Mouse (Mus musculus): Measurements from ENCODE around the gene Tescl. TPM values are rescaled to one million over a fixed set of nuclear protein-coding genes. Genes with fewer than 3 reads are reported as not detected.

Gene Tescl
- 0.14 TPM in 1 of 2 replicates, not detected in the other for polyA plus RNA-seq (2015; fragmentation: Nextera tagmentation; extraction: Ambion mirVana)

DNA sequence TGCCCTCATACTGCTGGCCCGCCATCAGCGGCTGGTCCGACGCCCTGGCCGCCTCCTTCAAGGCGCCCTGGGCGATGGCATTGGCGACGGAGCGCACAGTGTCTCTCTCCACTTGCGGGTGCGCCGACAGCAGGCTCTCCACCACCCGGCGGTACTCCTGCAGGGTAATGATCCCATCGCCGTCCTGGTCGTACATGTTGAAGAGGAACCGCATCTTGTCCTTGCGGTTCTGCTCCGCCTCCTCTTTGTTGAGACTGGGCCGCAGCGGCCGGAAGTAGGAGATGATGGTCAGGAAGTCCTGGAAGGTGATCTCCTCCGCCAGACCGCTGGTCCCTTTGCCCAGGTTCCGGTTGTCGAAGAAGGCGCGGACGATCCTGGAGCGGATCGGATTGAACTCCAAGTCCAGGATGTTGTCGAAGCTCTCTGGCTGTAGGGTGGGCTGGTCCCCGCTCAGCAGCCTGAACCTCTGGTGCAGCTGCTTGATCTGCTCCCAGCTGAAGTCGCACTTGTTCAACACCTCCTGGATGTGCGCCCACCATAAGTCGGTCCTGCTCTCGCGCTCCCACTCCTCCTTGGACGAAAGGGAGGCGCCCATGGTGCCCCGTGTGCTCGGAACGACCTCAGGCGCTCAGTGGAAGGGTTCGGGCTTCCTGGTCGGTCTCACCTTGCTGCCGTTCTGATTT lies at the start of gene Tescl:
TSS of gene Tescl (minus strand) at position 633 of the 683 bp plus-strand sequence.

GRCm38 (mm10) chr7:24369731-24370541 lies 36.2 kb upstream of the Tescl start, which contains the start of gene Kcnn4:
Gene Kcnn4, plus strand, starts transcription at chr7:24370263.

DNA sequence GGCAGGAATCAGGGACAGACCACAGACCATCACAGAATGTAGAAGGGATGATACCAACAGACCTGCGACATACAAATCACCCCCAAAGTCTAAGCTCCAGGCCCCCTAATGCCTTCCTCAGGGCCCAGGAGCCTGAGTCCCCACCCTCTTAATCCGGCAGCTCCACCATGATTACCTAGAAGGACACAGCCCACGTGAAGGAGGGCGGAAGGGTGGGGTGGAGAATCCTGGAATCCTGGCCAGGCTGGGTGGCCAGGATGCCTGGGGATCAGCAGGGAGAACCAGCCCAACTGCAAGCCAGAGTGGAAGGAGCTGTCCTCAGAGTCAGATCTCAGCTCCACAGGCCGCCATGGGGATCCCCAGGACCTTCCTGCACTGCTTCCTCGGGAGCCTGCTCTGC lies 15.2 kb upstream of the Tescl start, which contains the start of gene Lypd5:
TSS of gene Lypd5 (plus strand) at position 301 of the 400 bp plus-strand sequence.

GRCm38 (mm10) chr7:24316567-24317092 lies 17.1 kb downstream of the Tescl start, which contains the start of gene Zfp94:
Gene Zfp94, minus strand, starts transcription at chr7:24316666.

DNA sequence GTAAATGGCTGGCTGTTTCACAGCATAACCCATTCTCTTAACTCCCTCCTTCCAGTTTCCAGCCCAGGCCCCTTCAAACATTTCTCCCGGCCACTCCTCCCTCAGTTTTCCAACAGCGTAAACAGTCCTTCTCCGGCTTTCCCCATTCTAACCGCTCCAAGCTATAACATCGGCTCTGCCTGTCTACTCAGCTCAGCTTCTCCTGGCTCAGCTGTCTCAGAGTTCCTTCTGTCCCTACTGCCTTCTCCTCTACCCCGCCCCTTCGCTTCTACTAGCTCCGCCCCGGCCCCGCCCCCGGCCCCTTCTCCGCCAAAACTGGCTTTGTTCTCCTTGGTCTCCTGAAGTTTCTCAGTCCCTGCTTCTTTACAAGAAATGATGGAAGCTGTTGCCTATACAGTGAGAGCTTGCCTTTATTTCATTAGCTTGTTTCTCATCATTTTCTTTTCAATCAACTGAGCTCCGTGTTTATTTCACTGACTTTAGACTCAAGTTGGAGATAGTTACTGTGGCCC lies 32.9 kb downstream of the Tescl start, which contains the start of gene Zfp61:
TSS of gene Zfp61 (minus strand) at position 462 of the 512 bp plus-strand sequence.

Small RNA genes lying within 50 kb of the gene (microRNA-seq; reads per million reads assigned to microRNA genes)
- gene Gm27592 (ENCODE audit: borderline replicate concordance, insufficient number of aligned reads): not detected

Other genes starting within 250 kb of the Tescl start
- gene Zfp112, start 221.6 kb downstream of the Tescl start, polyA plus RNA-seq (2015; fragmentation: Nextera tagmentation; extraction: Ambion mirVana): 4.4 and 5.7 TPM in 2 replicates
- 9.5 and 11.1 TPM in 2 replicates for gene Zfp235, start 199.8 kb downstream of the Tescl start, polyA plus RNA-seq (2015; fragmentation: Nextera tagmentation; extraction: Ambion mirVana)
- 1.5 and 1.7 TPM in 2 replicates for gene Zfp114, start 158.9 kb downstream of the Tescl start, polyA plus RNA-seq (2015; fragmentation: Nextera tagmentation; extraction: Ambion mirVana)
- 5.0 and 6.0 TPM in 2 replicates for gene Zfp111, start 122.5 kb downstream of the Tescl start, polyA plus RNA-seq (2015; fragmentation: Nextera tagmentation; extraction: Ambion mirVana)
- gene Zfp109, start 96.4 kb downstream of the Tescl start, polyA plus RNA-seq (2015; fragmentation: Nextera tagmentation; extraction: Ambion mirVana): 0.95 and 1.1 TPM in 2 replicates
- 2.1 and 2.6 TPM in 2 replicates for gene Zfp108, start 79.1 kb downstream of the Tescl start, polyA plus RNA-seq (2015; fragmentation: Nextera tagmentation; extraction: Ambion mirVana)
- gene Zfp93, start 63.5 kb downstream of the Tescl start, polyA plus RNA-seq (2015; fragmentation: Nextera tagmentation; extraction: Ambion mirVana): 4.0 and 5.2 TPM in 2 replicates
- 12.2 and 18.2 TPM in 2 replicates for gene Zfp61, start 32.7 kb downstream of the Tescl start, polyA plus RNA-seq (2015; fragmentation: Nextera tagmentation; extraction: Ambion mirVana)
- gene Zfp94, start 17.3 kb downstream of the Tescl start, polyA plus RNA-seq (2015; fragmentation: Nextera tagmentation; extraction: Ambion mirVana): 6.7 and 7.9 TPM in 2 replicates
- gene Lypd5, start 15.3 kb upstream of the Tescl start, polyA plus RNA-seq (2015; fragmentation: Nextera tagmentation; extraction: Ambion mirVana): 0.14 TPM in 1 of 2 replicates, not detected in the other
- 3.2 and 7.2 TPM in 2 replicates for gene Kcnn4, start 36.3 kb upstream of the Tescl start, polyA plus RNA-seq (2015; fragmentation: Nextera tagmentation; extraction: Ambion mirVana)
- gene Smg9, start 65.7 kb upstream of the Tescl start, polyA plus RNA-seq (2015; fragmentation: Nextera tagmentation; extraction: Ambion mirVana): 11.1 and 18.4 TPM in 2 replicates
- gene Irgc1, start 118.4 kb upstream of the Tescl start, polyA plus RNA-seq (2015; fragmentation: Nextera tagmentation; extraction: Ambion mirVana): not detected in 2 replicates
- gene Plaur, start 128.5 kb upstream of the Tescl start, polyA plus RNA-seq (2015; fragmentation: Nextera tagmentation; extraction: Ambion mirVana): 9.6 and 13.0 TPM in 2 replicates
- 5.0 and 8.1 TPM in 2 replicates for gene Cadm4, start 148.1 kb upstream of the Tescl start, polyA plus RNA-seq (2015; fragmentation: Nextera tagmentation; extraction: Ambion mirVana)
- gene Zfp428, start 173.1 kb upstream of the Tescl start, polyA plus RNA-seq (2015; fragmentation: Nextera tagmentation; extraction: Ambion mirVana): 24.2 and 36.0 TPM in 2 replicates
- gene AC161166.1, start 178.5 kb upstream of the Tescl start, polyA plus RNA-seq (2015; fragmentation: Nextera tagmentation; extraction: Ambion mirVana): 0.11 TPM in 1 of 2 replicates, not detected in the other
- gene Irgq, start 196.8 kb upstream of the Tescl start, polyA plus RNA-seq (2015; fragmentation: Nextera tagmentation; extraction: Ambion mirVana): 5.6 and 6.5 TPM in 2 replicates
- 0.28 and 0.41 TPM in 2 replicates for gene Pinlyp, start 212.2 kb upstream of the Tescl start, polyA plus RNA-seq (2015; fragmentation: Nextera tagmentation; extraction: Ambion mirVana)
- 35.5 and 44.2 TPM in 2 replicates for gene Xrcc1, start 212.4 kb upstream of the Tescl start, polyA plus RNA-seq (2015; fragmentation: Nextera tagmentation; extraction: Ambion mirVana)